Mouse (Mus musculus) cerebellum, adult 2 months (tissue): ENCODE results near the gene Npas1.
A peak's percentile ranks its signal among the peaks of the same experiment; 100 is the strongest.

Experiments
- CTCF ChIP-seq: fragments of 200-500 bp; IDR thresholded peaks from 2 replicates; pipeline ENCODE4 v1.5.1; 2011; ENCODE audit warnings: low read depth, mild to moderate bottlenecking, control low read depth, low read length, moderate library complexity, borderline replicate concordance; ENCODE audit not compliant: insufficient read depth
- POLR2A ChIP-seq: fragments of 200-500 bp; IDR thresholded peaks from 2 replicates; pipeline ENCODE4 v1.6.1; 2011; ENCODE audit warnings: low read length, control low read depth, borderline replicate concordance; ENCODE audit not compliant: insufficient read depth

DNA sequence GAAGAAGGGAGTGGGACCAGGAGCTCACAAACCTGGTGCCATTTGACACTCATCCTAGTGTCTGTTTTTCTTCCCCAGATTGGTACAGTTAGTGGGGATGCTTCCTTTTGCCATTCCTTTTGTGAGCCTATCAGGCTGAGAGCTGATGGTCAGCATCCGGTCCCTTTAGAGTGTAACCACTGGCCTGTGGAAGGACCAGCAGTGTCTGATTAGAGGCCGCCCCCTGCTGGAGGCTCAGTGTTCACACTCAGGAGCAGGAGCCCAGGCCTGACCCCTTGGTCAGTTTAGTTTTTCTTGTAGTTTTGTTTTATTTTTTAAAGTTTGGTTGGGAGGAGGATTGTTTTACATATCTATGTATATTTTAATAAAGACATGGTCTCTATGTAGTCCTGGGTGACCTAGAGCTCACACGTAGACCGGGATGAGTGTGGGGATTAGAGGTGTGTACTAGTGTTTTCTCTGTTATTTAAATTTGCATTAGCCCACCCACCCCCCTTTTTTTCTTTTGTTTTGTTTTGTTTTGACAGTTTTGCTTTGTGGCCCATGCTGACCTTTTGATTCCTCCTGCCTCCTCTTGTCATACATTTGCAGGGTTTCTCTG lies 51.3 kb downstream of the Npas1 start:
- TF ChIP-seq CTCF (peak; percentile 84), POLR2A (no peak)
